Mouse (Mus musculus) heart, postnatal 25 days (tissue): Measurements from ENCODE around the gene Got2. TPM values are rescaled to one million over a fixed set of nuclear protein-coding genes. Genes with fewer than 3 reads are reported as not detected.

Experiments
- DNase-seq: peaks from one replicate; pipeline ENCODE4 v3.0.0; 2022; ENCODE audit warnings: low spot score
- intact Hi-C: fragments of 180-260 bp; cut with DNase I; formaldehyde crosslinking; loops from one replicate; pipeline ENCODE4 v1.15.1; 2025
- total RNA-seq, 2 experiments: library from RNA; stranded (reverse); gene quantifications; 2 replicates each; pipeline ENCODE4 v1.2.3; 2021

Gene Got2
- 100 to 1,000 TPM; 828 to 869 TPM for total RNA-seq

- intact Hi-C loops: loop anchor here (5.0 kb wide), 2 partner anchors 36 to 81 kb away; partner anchors contain the start of genes Cnot1 and Slc38a7
- peak; percentile 67 for DNase-seq
Measured at GRCm38 (mm10) chr8:95888285-95889136, at the start of gene Got2. Got2 (minus strand) TSS chr8:95888547.

- intact Hi-C loops: no loop called here
- DNase-seq: no peak
Measured at GRCm38 (mm10) chr8:95932841-95933240, 44.5 kb upstream of the Got2 start.

GRCm38 (mm10) chr8:95929821-95930220 lies 41.5 kb upstream of the Got2 start:
- intact Hi-C loops: no loop called here
- no peak for DNase-seq

- no peak for DNase-seq
- intact Hi-C loops: loop anchor here (5.0 to 10.0 kb wide), 3 partner anchors 151 to 309 kb away; no protein-coding TSS in a partner anchor
Measured at GRCm38 (mm10) chr8:95916106-95916505, 27.8 kb upstream of the Got2 start.

- no peak for DNase-seq
- intact Hi-C loops: loop anchor here (5.0 to 10.0 kb wide), 3 partner anchors 150 to 308 kb away; no protein-coding TSS in a partner anchor
Measured at GRCm38 (mm10) chr8:95914905-95915643, 26.7 kb upstream of the Got2 start.

- intact Hi-C loops: loop anchor here (10.0 kb wide), 1 partner anchor 146 kb away; no protein-coding TSS in a partner anchor
- no peak for DNase-seq
Measured at GRCm38 (mm10) chr8:95911240-95911639, 22.9 kb upstream of the Got2 start.

- intact Hi-C loops: no loop called here
Measured at GRCm38 (mm10) chr8:95907885-95908284, 19.5 kb upstream of the Got2 start.

GRCm38 (mm10) chr8:95906738-95907137 lies 18.4 kb upstream of the Got2 start:
- no peak for DNase-seq
- intact Hi-C loops: no loop called here

More at GRCm38 (mm10) chr8:95907885-95908284, 19.5 kb upstream of the Got2 start:
- no peak for DNase-seq

- intact Hi-C loops: no loop called here
- no peak for DNase-seq
Measured at GRCm38 (mm10) chr8:95901864-95902263, 13.5 kb upstream of the Got2 start.

- no peak for DNase-seq
- intact Hi-C loops: no loop called here
Measured at GRCm38 (mm10) chr8:95893701-95894100, 5.4 kb upstream of the Got2 start.

- DNase-seq: peak; percentile 78
- intact Hi-C loops: loop anchor here (5.0 kb wide), 2 partner anchors 35 to 80 kb away; partner anchors contain the start of genes Cnot1 and Slc38a7
Measured at GRCm38 (mm10) chr8:95887578-95888284, 616 bp downstream of the Got2 start.

GRCm38 (mm10) chr8:95886647-95887577 lies 1.4 kb downstream of the Got2 start:
- DNase-seq: peak; percentile 19
- intact Hi-C loops: loop anchor here (5.0 kb wide), 2 partner anchors 35 to 80 kb away; partner anchors contain the start of genes Cnot1 and Slc38a7

GRCm38 (mm10) chr8:95885966-95886365 lies 2.4 kb downstream of the Got2 start:
- no peak for DNase-seq
- intact Hi-C loops: loop anchor here (5.0 kb wide), 2 partner anchors 34 to 79 kb away; partner anchors contain the start of genes Cnot1 and Slc38a7

- DNase-seq: no peak
- intact Hi-C loops: loop anchor here (5.0 kb wide), 2 partner anchors 33 to 78 kb away; partner anchors contain the start of genes Cnot1 and Slc38a7
Measured at GRCm38 (mm10) chr8:95885271-95885841, 3.0 kb downstream of the Got2 start.

GRCm38 (mm10) chr8:95884491-95884890 lies 3.9 kb downstream of the Got2 start:
- DNase-seq: no peak
- intact Hi-C loops: no loop called here

GRCm38 (mm10) chr8:95882191-95882590 lies 6.2 kb downstream of the Got2 start:
- DNase-seq: no peak

GRCm38 (mm10) chr8:95881576-95881975 lies 6.8 kb downstream of the Got2 start:
- intact Hi-C loops: no loop called here
- no peak for DNase-seq

More at GRCm38 (mm10) chr8:95882191-95882590, 6.2 kb downstream of the Got2 start:
- intact Hi-C loops: no loop called here

GRCm38 (mm10) chr8:95879823-95880222 lies 8.5 kb downstream of the Got2 start:
- intact Hi-C loops: no loop called here
- DNase-seq: no peak
